Mouse (Mus musculus): ENCODE measurements around the gene Copz1.
A peak's percentile ranks its signal among the peaks of the same experiment; 100 is the strongest.
"Not testable (repeated sequence)": the region's sequence is repeated elsewhere in the genome, so short reads cannot be mapped to it uniquely, and the experiment has no call there.

Copz1 gene

DNA sequence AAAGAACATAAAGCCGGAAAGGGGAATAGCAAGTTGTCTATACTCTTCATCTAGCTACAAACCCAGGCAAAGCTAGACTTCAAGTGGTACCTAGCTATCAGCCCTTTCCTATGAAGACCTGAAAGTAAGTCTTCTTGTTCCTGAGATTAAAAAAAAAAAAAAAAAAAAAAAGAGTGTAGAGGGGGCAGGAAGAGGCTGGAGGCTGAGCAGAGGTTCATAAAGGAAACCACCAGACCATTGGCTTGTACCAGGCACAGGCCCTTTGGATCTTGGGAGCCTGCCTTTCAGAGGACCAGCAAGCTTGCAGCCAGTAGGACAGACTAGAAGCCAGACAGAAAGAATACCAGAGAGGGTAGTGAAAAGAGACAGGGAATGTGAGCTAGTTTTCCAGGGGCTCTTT, 19.2 kb upstream of the Copz1 start:
- DNase-seq = no peak

DNA sequence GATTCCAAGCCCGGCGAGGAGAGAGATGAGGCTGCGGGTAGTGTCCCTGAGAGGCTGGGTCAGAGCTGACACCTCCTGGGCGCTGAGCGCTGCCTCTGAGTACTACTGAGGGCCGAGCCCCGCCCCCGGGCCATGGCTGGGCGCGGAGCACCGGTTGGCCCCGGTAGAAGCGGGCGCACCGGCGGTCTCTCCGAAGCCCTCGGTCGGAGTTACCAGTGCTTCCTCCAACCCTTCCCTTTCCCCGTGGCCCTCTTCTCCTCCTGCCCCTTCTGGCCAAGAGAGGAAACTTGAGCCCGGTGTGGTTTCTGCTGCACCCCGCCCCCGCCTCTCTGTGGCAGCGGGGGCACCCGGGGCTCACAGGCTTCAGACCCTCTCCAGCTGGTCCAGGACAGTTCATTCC, 17.3 kb upstream of the Copz1 start:
- no peak for DNase-seq

- DNase-seq = no peak
Observed at GRCm38 (mm10) chr15:103256210-103256986, 16.1 kb upstream of the Copz1 start.

DNA sequence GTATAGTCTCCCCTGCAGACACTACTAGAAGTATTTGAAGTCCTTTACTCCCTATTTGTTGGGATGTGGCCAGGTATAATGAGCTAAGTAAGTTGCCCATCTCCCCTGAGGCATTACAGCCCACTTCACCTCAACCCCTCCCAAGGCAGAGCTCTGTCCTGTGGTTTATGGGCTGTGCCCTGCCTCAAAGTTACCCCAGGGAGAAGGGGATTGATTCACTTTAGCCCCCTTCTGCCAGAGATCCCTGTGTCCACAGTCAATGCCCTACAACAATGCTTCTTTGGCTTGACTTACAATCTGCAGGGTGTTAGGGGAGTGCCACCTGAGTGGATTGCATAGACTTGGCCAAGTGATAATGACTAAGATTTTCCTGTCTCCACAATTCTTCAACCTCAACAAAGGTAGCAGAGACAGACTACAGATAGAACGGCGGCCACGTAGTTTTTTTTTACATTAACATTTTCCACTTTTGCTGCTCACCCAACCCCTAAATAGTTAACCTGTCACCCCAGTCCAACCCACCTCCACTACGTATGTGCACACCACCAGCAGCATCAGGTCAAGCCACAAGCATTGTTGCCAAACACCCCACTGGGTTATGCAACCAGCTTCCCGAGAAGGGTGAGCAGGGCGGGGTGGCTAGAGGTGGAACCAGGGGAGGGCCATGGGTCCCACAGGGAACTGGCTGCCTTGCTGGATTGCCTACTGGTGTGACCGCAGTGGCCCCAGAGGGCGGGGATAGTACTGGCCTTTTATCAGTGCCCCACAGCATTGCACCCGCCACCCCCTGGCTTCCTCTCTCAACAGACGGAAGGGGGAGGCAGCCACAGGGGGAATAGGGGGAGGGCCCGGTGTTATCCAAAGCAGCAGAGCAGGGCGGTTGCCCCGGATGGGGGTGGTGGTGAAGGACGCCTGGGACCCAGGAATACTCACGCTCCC, 14.5 kb upstream of the Copz1 start, which contains the start of gene Nfe2:
TSS of gene Nfe2 (minus strand) at position 614 of the 939 bp plus-strand sequence.
- DNase-seq = no peak

- DNase-seq = no peak
Observed at GRCm38 (mm10) chr15:103259162-103259561, 13.4 kb upstream of the Copz1 start.

DNA sequence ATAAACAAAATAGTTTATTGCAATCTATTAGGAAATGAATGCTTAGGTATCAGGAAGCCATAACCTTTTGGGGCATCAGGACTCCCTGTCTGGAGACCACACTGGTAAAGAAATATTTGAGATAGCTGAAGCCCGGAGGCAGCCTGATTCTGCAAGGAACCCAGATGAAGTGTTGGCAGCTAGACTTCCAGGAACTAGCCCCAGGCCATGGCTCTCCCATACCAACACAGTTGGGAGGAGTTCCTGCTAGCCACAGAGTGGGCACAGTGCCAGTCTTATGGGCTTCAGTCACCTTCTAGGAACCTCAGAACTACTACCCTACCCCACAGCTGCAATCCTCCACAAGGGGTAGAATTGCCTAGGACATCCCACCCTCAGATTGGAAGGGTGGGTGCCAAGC, 12.5 kb upstream of the Copz1 start:
- DNase-seq = no peak

- DNase-seq = no peak
Observed at GRCm38 (mm10) chr15:103264794-103265193, 7.7 kb upstream of the Copz1 start.

DNA sequence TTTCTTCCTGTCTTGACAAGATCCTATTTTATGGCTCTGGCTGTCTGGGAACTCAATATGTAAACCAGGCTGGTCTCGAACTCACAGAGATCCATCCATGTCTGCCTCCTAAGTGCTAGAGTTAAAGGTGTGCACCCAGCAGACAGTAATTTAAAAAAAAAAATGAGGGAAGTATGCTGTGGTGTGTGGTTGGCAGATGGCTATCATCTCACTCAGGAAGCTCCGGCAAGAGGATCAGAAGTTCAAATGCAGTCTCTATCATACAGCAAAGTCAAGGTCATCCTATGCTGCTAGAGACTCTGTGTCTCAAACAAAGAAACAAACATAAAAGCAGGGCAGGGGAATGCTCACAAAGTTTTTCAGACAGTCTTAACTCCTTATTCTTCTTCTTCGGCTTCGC, 3.6 kb upstream of the Copz1 start:
- no peak for DNase-seq

GRCm38 (mm10) chr15:103275943-103276342, 3.4 kb downstream of the Copz1 start:
- DNase-seq = not testable (repeated sequence)

- DNase-seq = no peak
Observed at GRCm38 (mm10) chr15:103277949-103278348, 5.4 kb downstream of the Copz1 start.

DNA sequence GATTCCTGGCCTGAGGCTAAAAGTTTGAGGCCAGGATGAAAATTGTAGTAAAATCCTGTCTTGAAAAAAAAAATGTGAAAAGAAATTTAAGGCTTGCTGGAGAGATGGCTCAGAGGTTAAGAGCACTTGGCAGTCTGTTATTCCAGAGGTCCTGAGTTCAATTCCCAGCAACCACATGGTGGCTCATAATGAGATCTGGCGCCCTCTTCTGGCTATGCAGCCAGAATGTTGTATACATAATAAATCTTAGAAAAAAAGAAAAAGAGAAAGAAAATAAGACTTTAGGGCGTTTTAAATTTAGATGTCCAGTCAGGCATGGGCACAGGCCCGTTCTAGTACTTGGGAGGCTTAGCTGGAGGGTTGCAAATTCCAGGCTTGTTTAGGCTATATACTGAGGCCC, 7.2 kb downstream of the Copz1 start:
- no peak for DNase-seq

GRCm38 (mm10) chr15:103280817-103281464, 8.4 kb downstream of the Copz1 start:
- DNase-seq = no peak

GRCm38 (mm10) chr15:103281465-103282205, 9.1 kb downstream of the Copz1 start:
- no peak for DNase-seq

DNA sequence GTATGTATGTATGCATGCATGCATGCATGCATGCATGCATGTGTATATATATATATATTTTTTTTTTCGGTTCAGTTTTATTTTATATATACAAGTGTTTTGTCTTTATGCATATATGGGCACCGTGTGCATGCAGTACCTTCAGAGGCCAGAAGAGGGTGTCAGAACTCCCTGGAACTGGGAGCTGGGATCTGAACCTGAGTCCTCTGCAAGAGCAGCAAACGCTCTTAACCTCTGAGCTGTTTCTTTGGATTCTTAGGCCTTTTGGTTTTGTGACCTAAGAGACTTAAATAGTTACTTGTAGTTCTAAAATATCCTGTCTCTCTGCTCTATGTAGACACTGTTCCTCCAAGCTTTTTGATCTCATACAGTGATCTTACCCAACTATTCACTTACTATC, 11.6 kb downstream of the Copz1 start:
- peak; percentile 33 for DNase-seq

GRCm38 (mm10) chr15:103284647-103285046, 12.1 kb downstream of the Copz1 start:
- DNase-seq = no peak

DNA sequence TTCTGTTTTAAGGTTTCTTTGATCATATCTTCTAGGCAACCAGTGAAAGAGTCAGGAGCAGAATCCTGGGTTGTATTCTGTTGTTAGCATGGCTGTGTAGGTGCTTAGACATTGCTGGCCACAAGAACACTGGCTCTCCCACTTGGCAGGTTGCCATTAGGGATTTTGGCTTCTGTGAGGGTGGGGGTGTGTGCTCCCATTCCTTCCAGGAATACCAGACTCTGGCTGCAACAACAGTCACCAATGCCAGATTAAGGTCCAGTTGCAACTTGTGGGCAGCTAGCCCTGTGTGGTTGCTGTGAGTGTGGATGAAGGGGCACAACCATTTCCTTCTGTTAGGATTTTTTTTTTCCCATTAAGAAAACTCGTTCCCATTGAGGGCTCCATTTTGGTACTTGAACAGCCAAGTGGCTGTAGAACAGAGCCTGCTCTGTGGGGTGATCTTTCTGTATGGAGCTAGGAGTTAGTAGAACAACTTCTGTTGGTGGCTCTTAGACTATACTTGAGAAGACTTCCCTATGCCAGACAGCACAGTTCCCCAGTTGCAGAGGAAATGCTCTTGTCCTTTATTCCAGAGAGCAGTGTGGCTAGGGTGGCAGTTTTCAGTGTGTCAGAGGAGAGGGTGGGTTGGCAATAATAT, 13.4 kb downstream of the Copz1 start:
- DNase-seq = no peak

- no peak for DNase-seq
Observed at GRCm38 (mm10) chr15:103289600-103289999, 17.1 kb downstream of the Copz1 start.

DNA sequence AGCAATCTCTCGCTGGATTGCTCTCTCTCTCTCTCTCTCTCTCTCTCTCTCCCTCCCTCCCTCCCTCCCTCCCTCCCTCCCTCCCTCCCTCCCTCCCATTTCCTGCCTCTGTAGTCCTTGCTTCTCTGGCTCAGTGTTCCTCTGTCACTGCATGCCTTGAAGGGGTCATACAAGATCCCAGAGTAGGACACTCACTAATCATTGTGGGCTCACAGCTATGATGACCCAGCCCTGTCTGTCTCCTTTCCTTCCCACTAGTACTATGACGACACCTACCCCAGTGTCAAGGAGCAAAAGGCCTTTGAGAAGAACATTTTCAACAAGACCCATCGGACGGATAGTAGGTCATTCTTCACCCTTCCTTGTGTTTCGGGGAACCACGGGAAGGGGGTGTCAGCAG, 17.9 kb downstream of the Copz1 start:
- DNase-seq = no peak

DNA sequence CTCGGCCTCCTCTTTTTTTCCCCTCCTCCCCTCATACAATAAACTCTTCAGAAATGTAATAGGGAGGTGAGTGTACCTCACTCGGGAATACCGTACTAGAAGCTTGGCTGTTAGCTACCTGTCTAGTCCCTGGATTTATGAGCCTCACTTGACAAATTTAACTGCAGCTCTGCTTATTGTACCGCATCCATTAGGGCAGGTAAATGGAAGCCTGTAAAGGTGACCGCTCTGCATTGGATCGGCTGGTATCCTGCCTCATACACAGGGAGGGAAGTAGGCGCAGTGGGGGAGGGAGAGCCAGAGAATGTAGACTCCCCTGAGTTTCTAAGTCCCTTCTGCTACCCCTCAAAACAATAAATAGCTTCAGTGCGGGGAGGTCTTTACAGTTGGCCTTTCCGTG, 18.3 kb downstream of the Copz1 start:
- DNase-seq = no peak

DNA sequence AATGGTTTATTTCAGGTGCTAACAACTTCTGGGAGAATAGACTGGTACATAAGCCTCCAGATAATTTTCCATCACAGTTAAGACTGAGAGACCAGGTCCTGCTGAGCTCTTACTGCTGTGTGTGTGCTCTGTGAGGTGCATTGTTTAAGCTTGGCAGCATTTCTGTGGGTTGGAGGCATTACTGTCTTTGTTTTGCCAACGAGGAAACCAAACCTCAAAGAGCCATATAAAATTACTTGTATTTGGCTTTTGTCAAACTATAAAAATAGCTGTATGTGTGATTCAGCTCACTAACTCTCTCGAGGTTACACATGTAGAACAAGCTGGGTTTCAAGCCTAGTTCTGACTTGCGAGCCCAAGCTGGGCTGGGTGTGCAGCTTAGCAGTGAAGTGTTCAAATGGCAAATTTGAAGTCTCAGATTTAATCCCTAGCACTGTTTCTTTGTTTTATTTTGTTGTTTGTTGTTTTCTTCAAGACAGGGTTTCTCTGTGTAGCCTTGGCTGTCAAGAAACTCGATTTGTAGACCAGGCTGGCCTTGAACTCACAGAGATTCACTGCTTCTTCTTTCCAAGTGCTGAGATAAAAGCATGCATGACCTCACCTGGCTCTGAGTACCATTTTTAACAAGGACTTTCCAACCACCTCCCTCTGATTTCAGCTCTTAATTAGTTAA, 20.3 kb downstream of the Copz1 start:
- no peak for DNase-seq

DNA sequence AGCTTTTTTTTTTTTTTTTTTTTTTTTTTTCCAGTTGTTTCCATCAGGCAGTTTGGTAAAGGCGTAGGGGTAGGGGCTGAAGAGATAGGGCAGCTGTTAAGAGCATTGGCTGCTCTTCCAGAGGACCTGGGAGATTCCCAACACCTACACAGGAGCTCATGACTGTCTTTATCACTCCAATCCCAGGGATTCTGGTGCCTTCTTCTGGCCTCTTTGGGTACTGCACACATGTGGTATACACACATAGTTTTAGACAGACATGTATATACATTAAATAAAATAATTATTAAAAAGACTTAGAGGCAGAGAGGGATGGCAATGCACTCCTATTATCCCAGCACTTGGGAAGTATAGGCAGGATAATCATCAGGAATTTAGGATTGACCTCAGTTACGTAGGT, 20.9 kb downstream of the Copz1 start:
- DNase-seq = no peak

GRCm38 (mm10) chr15:103294649-103295048, 22.1 kb downstream of the Copz1 start:
- no peak for DNase-seq

Data from cerebellum, adult 8-10 months (tissue).